Mouse (Mus musculus): Measurements from ENCODE around the gene Akap17b. TPM values are rescaled to one million over a fixed set of nuclear protein-coding genes. Genes with fewer than 3 reads are reported as not detected.
"Not testable (repeated sequence)": the region's sequence is repeated elsewhere in the genome, so short reads cannot be mapped to it uniquely, and the experiment has no call there.

The Akap17b gene
- 10.7 and 12.1 TPM in 2 replicates for total RNA-seq (2017)

- peak; percentile 95 to 99 for ATAC-seq (replicated peaks in 1 of 2; ENCODE audit: insufficient read depth in 1 of 2, low FRiP score in 2 of 2, low TSS enrichment in 1 of 2, low read depth in 1 of 2, poor library complexity in 2 of 2, severe bottlenecking in 2 of 2)
Observed at GRCm38 (mm10) chrX:36644657-36645551, at the start of gene Akap17b. TSS of gene Akap17b (minus strand) at chrX:36645395.

GRCm38 (mm10) chrX:36691365-36691764 is 46.2 kb upstream of the Akap17b start:
- ATAC-seq (replicated peaks in 1 of 2; ENCODE audit: insufficient read depth in 1 of 2, low FRiP score in 2 of 2, low TSS enrichment in 1 of 2, low read depth in 1 of 2, poor library complexity in 2 of 2, severe bottlenecking in 2 of 2): peak; percentile 51 to 65; a peak in 3 of 4 replicates

GRCm38 (mm10) chrX:36689655-36690054 is 44.5 kb upstream of the Akap17b start:
- peak; percentile 87 to 96 for ATAC-seq (replicated peaks in 1 of 2; ENCODE audit: insufficient read depth in 1 of 2, low FRiP score in 2 of 2, low TSS enrichment in 1 of 2, low read depth in 1 of 2, poor library complexity in 2 of 2, severe bottlenecking in 2 of 2)

GRCm38 (mm10) chrX:36676836-36677235 is 31.6 kb upstream of the Akap17b start:
- no peak for ATAC-seq (replicated peaks in 1 of 2; ENCODE audit: insufficient read depth in 1 of 2, low FRiP score in 2 of 2, low TSS enrichment in 1 of 2, low read depth in 1 of 2, poor library complexity in 2 of 2, severe bottlenecking in 2 of 2)

GRCm38 (mm10) chrX:36672708-36673107 is 27.5 kb upstream of the Akap17b start:
- peak; percentile 45 to 76; a peak in 3 of 4 replicates for ATAC-seq (replicated peaks in 1 of 2; ENCODE audit: insufficient read depth in 1 of 2, low FRiP score in 2 of 2, low TSS enrichment in 1 of 2, low read depth in 1 of 2, poor library complexity in 2 of 2, severe bottlenecking in 2 of 2)

- no peak for ATAC-seq (replicated peaks in 1 of 2; ENCODE audit: insufficient read depth in 1 of 2, low FRiP score in 2 of 2, low TSS enrichment in 1 of 2, low read depth in 1 of 2, poor library complexity in 2 of 2, severe bottlenecking in 2 of 2)
Observed at GRCm38 (mm10) chrX:36640046-36640445, 5.1 kb downstream of the Akap17b start.

- no peak for ATAC-seq (replicated peaks in 1 of 2; ENCODE audit: insufficient read depth in 1 of 2, low FRiP score in 2 of 2, low TSS enrichment in 1 of 2, low read depth in 1 of 2, poor library complexity in 2 of 2, severe bottlenecking in 2 of 2)
Observed at GRCm38 (mm10) chrX:36630771-36631170, 14.4 kb downstream of the Akap17b start.

- ATAC-seq (replicated peaks in 1 of 2; ENCODE audit: insufficient read depth in 1 of 2, low FRiP score in 2 of 2, low TSS enrichment in 1 of 2, low read depth in 1 of 2, poor library complexity in 2 of 2, severe bottlenecking in 2 of 2): no peak
Observed at GRCm38 (mm10) chrX:36628102-36628501, 17.1 kb downstream of the Akap17b start.

GRCm38 (mm10) chrX:36609117-36609516 is 36.1 kb downstream of the Akap17b start:
- no peak for ATAC-seq (replicated peaks in 1 of 2; ENCODE audit: insufficient read depth in 1 of 2, low FRiP score in 2 of 2, low TSS enrichment in 1 of 2, low read depth in 1 of 2, poor library complexity in 2 of 2, severe bottlenecking in 2 of 2)

GRCm38 (mm10) chrX:36604040-36604439 is 41.2 kb downstream of the Akap17b start:
- ATAC-seq (replicated peaks in 1 of 2; ENCODE audit: insufficient read depth in 1 of 2, low FRiP score in 2 of 2, low TSS enrichment in 1 of 2, low read depth in 1 of 2, poor library complexity in 2 of 2, severe bottlenecking in 2 of 2): no peak

GRCm38 (mm10) chrX:36602926-36603325 is 42.3 kb downstream of the Akap17b start:
- no peak for ATAC-seq (replicated peaks in 1 of 2; ENCODE audit: insufficient read depth in 1 of 2, low FRiP score in 2 of 2, low TSS enrichment in 1 of 2, low read depth in 1 of 2, poor library complexity in 2 of 2, severe bottlenecking in 2 of 2)

GRCm38 (mm10) chrX:36600066-36600465 is 45.1 kb downstream of the Akap17b start:
- ATAC-seq (replicated peaks in 1 of 2; ENCODE audit: insufficient read depth in 1 of 2, low FRiP score in 2 of 2, low TSS enrichment in 1 of 2, low read depth in 1 of 2, poor library complexity in 2 of 2, severe bottlenecking in 2 of 2): no peak

- ATAC-seq (replicated peaks in 1 of 2; ENCODE audit: insufficient read depth in 1 of 2, low FRiP score in 2 of 2, low TSS enrichment in 1 of 2, low read depth in 1 of 2, poor library complexity in 2 of 2, severe bottlenecking in 2 of 2): no peak
Observed at GRCm38 (mm10) chrX:36599656-36600055, 45.5 kb downstream of the Akap17b start.

GRCm38 (mm10) chrX:36598861-36599344 is 46.3 kb downstream of the Akap17b start:
- ATAC-seq (replicated peaks in 1 of 2; ENCODE audit: insufficient read depth in 1 of 2, low FRiP score in 2 of 2, low TSS enrichment in 1 of 2, low read depth in 1 of 2, poor library complexity in 2 of 2, severe bottlenecking in 2 of 2): no peak

- ATAC-seq (replicated peaks in 1 of 2; ENCODE audit: insufficient read depth in 1 of 2, low FRiP score in 2 of 2, low TSS enrichment in 1 of 2, low read depth in 1 of 2, poor library complexity in 2 of 2, severe bottlenecking in 2 of 2): peak in 1 of 2 experiments; percentile 25; a peak in 2 of 4 replicates
Observed at GRCm38 (mm10) chrX:36598390-36598810, 46.8 kb downstream of the Akap17b start.

GRCm38 (mm10) chrX:36597707-36598389 is 47.3 kb downstream of the Akap17b start, which contains the start of gene Pgrmc1:
TSS of gene Pgrmc1 (plus strand) at chrX:36598206.
- ATAC-seq (replicated peaks in 1 of 2; ENCODE audit: insufficient read depth in 1 of 2, low FRiP score in 2 of 2, low TSS enrichment in 1 of 2, low read depth in 1 of 2, poor library complexity in 2 of 2, severe bottlenecking in 2 of 2): peak; percentile 92 to 93

GRCm38 (mm10) chrX:36596483-36597120 is 48.6 kb downstream of the Akap17b start:
- not testable (repeated sequence) for ATAC-seq (replicated peaks in 1 of 2; ENCODE audit: insufficient read depth in 1 of 2, low FRiP score in 2 of 2, low TSS enrichment in 1 of 2, low read depth in 1 of 2, poor library complexity in 2 of 2, severe bottlenecking in 2 of 2)

Measured in hematopoietic stem cell, adult 5-6 weeks (primary cell).